Mouse (Mus musculus): ENCODE results near the gene Pcdh15. TPM values are rescaled to one million over a fixed set of nuclear protein-coding genes. Genes with fewer than 3 reads are reported as not detected.

Gene Pcdh15
- total and polyA plus RNA-seq, 2 experiments from 2014 or later, result 9.2 to 31.0 TPM

GRCm38 (mm10) chr10:73154544-73154943 lies 55.4 kb downstream of the Pcdh15 start:
- Histone ChIP-seq H3K27me3 (ENCODE audit: insufficient read depth, low read length) (no peaks in the 10 kb centered on the region), H3K9ac (replicated peaks; ENCODE audit: low read length) (no peak overlapping the region), H3K4me3 (ENCODE audit: low read length) (no peak overlapping the region), H3K9me3 (ENCODE audit: low read length) (no peaks in the 10 kb centered on the region), H3K4me1 (ENCODE audit: insufficient read depth, low read length) (no peaks in the 10 kb centered on the region), H3K4me2 (ENCODE audit: low read depth, low read length) (no peak overlapping the region), H3K27ac (no peak overlapping the region), H3K36me3 (ENCODE audit: insufficient read depth, low read length) (no peaks in the 10 kb centered on the region)
- ATAC-seq, result no peak
- TF ChIP-seq CTCF (IDR thresholded peaks at IDR 0.05; ENCODE audit: low read depth), result no peak
- DNase-seq (ENCODE audit: low spot score), result no peak
- 83% methylated on average over 5 of the region's 5 CpGs for WGBS

GRCm38 (mm10) chr10:73161757-73162156 lies 62.6 kb downstream of the Pcdh15 start:
- TF ChIP-seq CTCF (IDR thresholded peaks at IDR 0.05; ENCODE audit: low read depth), result no peak
- Histone ChIP-seq H3K9ac (replicated peaks; ENCODE audit: low read length) (no peak overlapping the region), H3K4me3 (ENCODE audit: low read length) (no peak overlapping the region), H3K27me3 (ENCODE audit: insufficient read depth, low read length) (no peaks in the 10 kb centered on the region), H3K27ac (no peak overlapping the region), H3K36me3 (ENCODE audit: insufficient read depth, low read length) (no peaks in the 10 kb centered on the region), H3K4me1 (ENCODE audit: insufficient read depth, low read length) (no peaks in the 10 kb centered on the region), H3K9me3 (ENCODE audit: low read length) (no peaks in the 10 kb centered on the region), H3K4me2 (ENCODE audit: low read depth, low read length) (no peak overlapping the region)
- 84% methylated on average over 1 of the region's 1 CpGs for WGBS
- DNase-seq (ENCODE audit: low spot score), result no peak
- no peak for ATAC-seq

GRCm38 (mm10) chr10:73216001-73216400 lies 116.9 kb downstream of the Pcdh15 start:
- no peaks in the 10 kb centered on the region for H3K4me1 ChIP-seq (ENCODE audit: insufficient read depth, low read length)
- no peak overlapping the region for H3K4me2 ChIP-seq (ENCODE audit: low read depth, low read length)
- WGBS, result 60% methylated on average over 2 of the region's 2 CpGs
- H3K9me3 ChIP-seq (ENCODE audit: low read length), result no peaks in the 10 kb centered on the region
- no peak overlapping the region for H3K27ac ChIP-seq
- DNase-seq (ENCODE audit: low spot score) (peak; percentile 7), ATAC-seq (no peak)
- H3K36me3 ChIP-seq (ENCODE audit: insufficient read depth, low read length), result no peaks in the 10 kb centered on the region
- H3K9ac ChIP-seq (replicated peaks; ENCODE audit: low read length), result no peak overlapping the region
- H3K27me3 ChIP-seq (ENCODE audit: insufficient read depth, low read length), result no peaks in the 10 kb centered on the region
- TF ChIP-seq CTCF (IDR thresholded peaks at IDR 0.05; ENCODE audit: low read depth), result peak; percentile 35
- H3K4me3 ChIP-seq (ENCODE audit: low read length), result no peak overlapping the region

- no peaks in the 10 kb centered on the region for H3K27me3 ChIP-seq (ENCODE audit: insufficient read depth, low read length)
- no peaks in the 10 kb centered on the region for H3K4me1 ChIP-seq (ENCODE audit: insufficient read depth, low read length)
- no peak for TF ChIP-seq CTCF (IDR thresholded peaks at IDR 0.05; ENCODE audit: low read depth)
- no peak for ATAC-seq
- H3K4me2 ChIP-seq (ENCODE audit: low read depth, low read length), result no peak overlapping the region
- no peak overlapping the region for H3K4me3 ChIP-seq (ENCODE audit: low read length)
- WGBS, result 83% methylated on average over 5 of the region's 5 CpGs
- H3K36me3 ChIP-seq (ENCODE audit: insufficient read depth, low read length), result no peaks in the 10 kb centered on the region
- no peaks in the 10 kb centered on the region for H3K9me3 ChIP-seq (ENCODE audit: low read length)
- DNase-seq (ENCODE audit: low spot score), result peak; percentile 7
- H3K27ac ChIP-seq, result no peak overlapping the region
- H3K9ac ChIP-seq (replicated peaks; ENCODE audit: low read length), result no peak overlapping the region
Observed at GRCm38 (mm10) chr10:73242294-73242693, 143.2 kb downstream of the Pcdh15 start.

GRCm38 (mm10) chr10:73280438-73280837 lies 181.3 kb downstream of the Pcdh15 start:
- Histone ChIP-seq H3K4me2 (ENCODE audit: low read depth, low read length) (no peak overlapping the region), H3K9ac (replicated peaks; ENCODE audit: low read length) (no peak overlapping the region), H3K4me3 (ENCODE audit: low read length) (no peak overlapping the region), H3K36me3 (ENCODE audit: insufficient read depth, low read length) (no peaks in the 10 kb centered on the region), H3K4me1 (ENCODE audit: insufficient read depth, low read length) (no peaks in the 10 kb centered on the region), H3K27ac (no peak overlapping the region), H3K9me3 (ENCODE audit: low read length) (no peaks in the 10 kb centered on the region), H3K27me3 (ENCODE audit: insufficient read depth, low read length) (no peaks in the 10 kb centered on the region)
- ATAC-seq (no peak), DNase-seq (ENCODE audit: low spot score) (no peak)
- no peak for TF ChIP-seq CTCF (IDR thresholded peaks at IDR 0.05; ENCODE audit: low read depth)
- 63% methylated on average over 4 of the region's 4 CpGs for WGBS

- H3K27me3 ChIP-seq (ENCODE audit: insufficient read depth, low read length), result no peaks in the 10 kb centered on the region
- H3K4me3 ChIP-seq (ENCODE audit: low read length), result no peak overlapping the region
- no peaks in the 10 kb centered on the region for H3K9me3 ChIP-seq (ENCODE audit: low read length)
- WGBS, result 48% methylated on average over 5 of the region's 5 CpGs
- H3K4me1 ChIP-seq (ENCODE audit: insufficient read depth, low read length), result no peaks in the 10 kb centered on the region
- ATAC-seq, result 0 out of 2 replicates have a peak, but pooled peaks have one; percentile 47
- TF ChIP-seq CTCF (IDR thresholded peaks at IDR 0.05; ENCODE audit: low read depth), result no peak
- no peak for DNase-seq (ENCODE audit: low spot score)
- no peak overlapping the region for H3K27ac ChIP-seq
- no peak overlapping the region for H3K4me2 ChIP-seq (ENCODE audit: low read depth, low read length)
- no peaks in the 10 kb centered on the region for H3K36me3 ChIP-seq (ENCODE audit: insufficient read depth, low read length)
- no peak overlapping the region for H3K9ac ChIP-seq (replicated peaks; ENCODE audit: low read length)
Observed at GRCm38 (mm10) chr10:73296456-73296855, 197.3 kb downstream of the Pcdh15 start.

- no peaks in the 10 kb centered on the region for H3K27me3 ChIP-seq (ENCODE audit: insufficient read depth, low read length)
- no peaks in the 10 kb centered on the region for H3K36me3 ChIP-seq (ENCODE audit: insufficient read depth, low read length)
- no peak overlapping the region for H3K4me3 ChIP-seq (ENCODE audit: low read length)
- no peak overlapping the region for H3K9ac ChIP-seq (replicated peaks; ENCODE audit: low read length)
- ATAC-seq (no peak), DNase-seq (ENCODE audit: low spot score) (no peak)
- H3K27ac ChIP-seq, result no peak overlapping the region
- WGBS, result 65% methylated on average over 8 of the region's 8 CpGs
- no peak for TF ChIP-seq CTCF (IDR thresholded peaks at IDR 0.05; ENCODE audit: low read depth)
- H3K4me1 ChIP-seq (ENCODE audit: insufficient read depth, low read length), result no peaks in the 10 kb centered on the region
- H3K4me2 ChIP-seq (ENCODE audit: low read depth, low read length), result no peak overlapping the region
- H3K9me3 ChIP-seq (ENCODE audit: low read length), result no peaks in the 10 kb centered on the region
Observed at GRCm38 (mm10) chr10:73301951-73302350, 202.8 kb downstream of the Pcdh15 start.
